Mouse (Mus musculus): ENCODE data around the gene Calb2.

Gene Calb2

DNA sequence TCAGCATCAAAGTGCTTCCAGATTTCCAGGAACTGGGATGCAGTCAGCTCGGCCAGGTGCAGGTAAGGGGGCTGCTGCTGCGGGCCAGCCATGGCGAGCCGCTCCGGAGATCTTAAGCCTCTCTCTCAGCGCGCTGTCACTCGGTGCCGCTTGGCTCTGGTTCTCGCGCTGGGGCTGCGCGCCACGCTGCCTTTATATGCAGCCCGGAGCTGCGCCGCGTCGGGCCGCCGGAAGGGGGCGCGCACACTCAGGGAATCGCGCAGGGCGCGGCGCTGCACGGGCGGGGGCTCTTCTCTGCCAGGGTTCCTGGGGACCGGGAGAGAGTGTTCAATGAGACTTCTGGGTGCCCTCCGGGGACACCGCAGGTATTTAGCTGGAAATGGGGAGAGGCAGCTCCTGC lies at the start of gene Calb2:
Gene Calb2, minus strand, starts transcription at position 165 of the 400 bp plus-strand sequence.
- DNase-seq (ENCODE audit: low spot score) = no peak

DNA sequence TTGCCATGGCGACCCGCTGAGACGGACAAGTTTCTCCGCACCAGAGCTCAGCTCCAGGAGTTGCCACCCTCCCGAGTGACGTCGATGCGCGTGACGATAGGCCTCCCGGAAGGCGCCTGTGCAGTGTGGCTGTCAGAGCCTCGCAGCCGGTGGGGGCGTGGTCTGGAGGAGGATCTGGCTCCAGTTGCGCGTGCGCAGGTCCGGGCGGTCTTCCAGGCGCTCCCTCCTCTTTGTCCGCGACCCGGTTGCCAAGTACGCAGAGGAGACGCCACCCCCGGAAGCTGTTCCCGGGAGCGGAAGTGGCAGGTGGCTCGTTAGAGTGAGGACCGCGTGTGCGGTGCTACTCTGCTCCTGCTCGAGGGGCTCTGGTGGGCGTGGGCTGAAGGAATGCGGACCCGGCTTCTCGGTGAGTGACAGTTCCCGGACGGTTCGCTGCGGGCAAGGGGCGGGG lies 49.7 kb upstream of the Calb2 start:
- DNase-seq (ENCODE audit: low spot score) = peak; percentile 99

DNA sequence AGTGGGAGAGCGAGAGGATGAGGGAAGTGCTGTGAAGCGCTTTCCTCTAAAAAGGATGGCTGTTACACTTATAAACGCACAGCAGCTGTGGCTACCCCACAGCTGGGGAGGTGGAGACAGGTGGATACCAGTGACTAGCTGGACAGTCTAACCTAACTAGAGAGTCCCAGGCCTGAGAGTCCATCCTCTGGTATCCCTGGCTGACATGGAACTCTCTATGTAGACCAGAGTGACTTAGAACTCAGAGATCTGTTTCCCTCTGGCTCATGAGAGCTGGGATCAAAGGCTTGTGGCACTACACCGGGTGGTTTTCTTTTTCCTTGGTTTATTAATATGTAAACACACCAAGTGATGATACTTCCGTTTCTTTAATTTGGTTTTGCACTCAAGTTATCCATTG lies 49.2 kb upstream of the Calb2 start:
- no peak for DNase-seq (ENCODE audit: low spot score)

DNA sequence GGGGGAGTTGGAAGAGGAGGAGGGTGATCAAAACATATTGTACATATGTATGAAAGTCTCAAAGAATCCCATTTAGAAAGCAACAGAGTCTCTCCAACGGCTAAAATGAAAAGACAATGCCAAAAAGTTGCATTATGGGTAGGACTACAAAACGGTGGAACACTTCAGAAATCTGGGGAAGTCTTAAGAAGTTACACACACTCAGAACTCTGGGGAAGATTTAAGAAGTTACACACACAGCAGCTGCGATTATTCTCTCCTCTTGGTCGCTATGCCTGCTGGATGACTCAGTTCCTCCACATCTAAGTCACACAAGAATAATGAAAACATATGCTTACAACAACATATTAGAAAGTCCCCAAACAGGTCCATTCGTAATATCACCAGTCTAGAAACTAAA lies 48.2 kb upstream of the Calb2 start:
- no peak for DNase-seq (ENCODE audit: low spot score)

DNA sequence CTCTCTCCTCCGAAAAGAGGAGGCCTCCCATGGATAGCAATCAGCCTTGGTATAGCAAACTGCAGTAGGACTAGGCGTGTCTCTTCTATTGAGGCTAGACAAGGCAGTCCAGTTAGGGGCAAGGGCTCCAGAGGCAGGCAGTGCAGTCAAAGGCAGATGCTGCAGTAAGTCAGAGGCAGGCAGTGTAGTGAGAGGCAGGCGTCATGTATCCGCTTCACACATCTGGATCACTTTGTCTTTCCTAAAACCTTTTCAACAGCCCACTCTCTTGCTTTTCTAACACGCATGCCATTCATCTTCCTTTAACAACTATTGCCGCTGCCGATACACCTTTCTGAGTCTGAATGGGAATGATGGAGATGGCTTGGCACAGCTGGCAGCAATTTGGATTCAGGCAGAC lies 47.4 kb upstream of the Calb2 start, which contains the start of gene Cmtr2:
Gene Cmtr2, plus strand, starts transcription at position 301 of the 400 bp plus-strand sequence.
- no peak for DNase-seq (ENCODE audit: low spot score)

DNA sequence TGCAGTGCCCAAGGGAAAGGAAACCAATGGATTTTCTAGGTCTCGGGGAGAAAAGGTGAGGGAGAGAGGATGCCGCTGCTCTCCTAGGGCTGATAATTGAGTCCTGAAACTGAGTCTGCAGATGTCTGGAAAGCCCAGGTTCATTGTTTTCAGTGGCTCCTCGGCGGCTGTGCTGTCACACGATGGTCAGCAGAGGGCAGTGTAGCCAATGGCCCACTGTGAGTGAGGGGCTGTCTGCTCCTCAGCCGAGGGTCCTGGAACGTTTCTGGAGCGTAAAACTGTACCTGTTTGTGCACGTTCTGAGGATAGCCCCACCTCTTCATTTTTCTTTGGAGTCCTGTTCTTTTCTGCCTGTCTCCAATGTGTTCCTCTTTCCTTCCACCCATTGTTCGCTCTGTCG lies 33.8 kb upstream of the Calb2 start:
- no peak for DNase-seq (ENCODE audit: low spot score)

DNA sequence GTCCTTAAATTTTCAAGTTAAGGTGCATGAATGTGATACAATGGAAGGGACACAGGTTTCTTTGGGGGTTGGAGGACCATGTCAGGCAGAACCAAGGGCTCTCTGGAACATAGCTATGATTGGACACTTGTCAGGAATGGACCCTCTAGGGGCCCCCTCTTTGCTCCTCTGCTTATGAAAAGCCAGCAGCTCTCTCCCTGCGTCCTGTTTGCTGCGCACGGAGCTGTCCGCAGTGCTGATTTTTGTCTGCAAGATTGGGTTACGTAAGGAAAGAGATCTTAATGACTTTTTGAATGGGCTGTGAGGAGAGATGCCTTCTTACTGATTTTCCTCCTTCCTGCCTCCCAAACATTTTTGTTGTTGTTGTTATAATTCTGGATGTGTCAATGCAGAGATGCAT lies 28.7 kb upstream of the Calb2 start:
- peak; percentile 42 for DNase-seq (ENCODE audit: low spot score)

DNA sequence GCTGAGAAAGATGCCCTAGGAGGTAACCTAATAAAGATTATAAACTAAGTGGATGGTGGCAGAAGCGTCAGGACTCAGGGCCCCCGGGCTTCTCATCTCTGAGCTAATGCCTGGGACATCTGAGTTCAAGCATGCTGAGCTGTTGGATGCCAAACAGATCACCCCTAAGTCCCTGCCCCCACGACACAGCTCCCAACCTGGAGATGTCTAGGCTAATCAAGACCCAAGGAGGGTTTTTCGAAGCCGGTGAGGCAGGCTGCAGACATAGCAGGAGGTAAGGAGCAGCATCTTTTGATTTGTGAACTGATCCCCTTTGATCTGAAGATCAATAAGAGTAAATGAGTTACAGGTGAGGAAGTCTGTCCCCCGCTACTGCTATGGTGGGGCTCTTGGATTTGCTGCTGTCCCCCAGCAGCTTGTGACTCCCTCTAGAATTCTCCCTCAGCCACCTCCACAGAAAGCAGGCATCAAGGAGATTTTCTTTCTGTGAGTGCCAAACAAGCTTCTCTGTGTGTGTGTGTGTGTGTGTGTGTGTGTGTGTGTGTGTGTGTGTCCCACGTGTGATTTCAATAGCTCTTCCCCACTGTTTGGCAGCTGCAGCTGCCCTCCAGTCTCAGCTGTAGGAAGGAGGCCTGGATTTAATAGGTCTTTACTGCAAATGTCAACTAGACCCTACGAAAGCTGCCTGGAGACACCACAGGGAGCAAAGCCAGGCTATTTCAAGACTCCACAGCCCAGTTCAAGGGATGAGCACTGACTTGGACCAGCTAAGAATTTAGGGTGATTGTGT lies 21.1 kb upstream of the Calb2 start:
- no peak for DNase-seq (ENCODE audit: low spot score)

DNA sequence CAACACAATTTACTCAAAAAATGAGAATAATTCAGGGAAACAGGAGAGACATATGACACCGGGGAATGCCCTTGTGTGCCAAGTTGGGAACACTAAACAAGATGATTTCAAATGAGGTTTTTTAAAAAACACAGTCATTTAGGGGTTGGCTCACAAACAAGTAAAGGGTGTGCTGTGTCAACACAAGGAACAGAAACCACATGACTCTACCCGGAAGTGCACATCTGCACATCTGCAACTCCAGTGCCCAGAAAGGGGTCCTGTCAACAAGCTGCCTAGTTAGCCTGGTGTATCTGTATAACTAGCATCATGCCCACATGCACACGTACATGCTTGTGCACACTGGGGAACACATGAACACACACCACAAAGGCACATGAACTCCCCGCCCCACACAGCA lies 17.5 kb upstream of the Calb2 start:
- no peak for DNase-seq (ENCODE audit: low spot score)

DNA sequence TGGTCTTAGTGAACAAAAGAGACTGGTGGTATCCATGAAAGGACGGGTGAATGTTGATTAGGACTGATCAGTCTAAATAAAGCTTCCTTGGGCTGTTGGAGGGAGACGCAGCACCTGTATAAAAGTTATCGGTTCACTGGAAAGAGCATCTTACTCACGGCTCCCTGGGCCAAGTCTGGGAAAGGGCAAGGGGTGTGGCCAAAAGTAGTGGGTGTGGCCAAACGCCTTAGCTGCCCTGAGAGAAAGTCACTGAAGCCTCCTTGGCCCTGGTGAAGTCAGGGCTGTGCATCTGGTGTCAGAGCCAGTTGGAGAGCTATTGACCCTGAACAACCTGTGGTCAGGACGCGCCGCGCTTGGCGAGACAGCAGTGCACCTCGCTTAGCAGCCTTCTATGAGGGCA lies 15.7 kb upstream of the Calb2 start:
- DNase-seq (ENCODE audit: low spot score) = no peak

DNA sequence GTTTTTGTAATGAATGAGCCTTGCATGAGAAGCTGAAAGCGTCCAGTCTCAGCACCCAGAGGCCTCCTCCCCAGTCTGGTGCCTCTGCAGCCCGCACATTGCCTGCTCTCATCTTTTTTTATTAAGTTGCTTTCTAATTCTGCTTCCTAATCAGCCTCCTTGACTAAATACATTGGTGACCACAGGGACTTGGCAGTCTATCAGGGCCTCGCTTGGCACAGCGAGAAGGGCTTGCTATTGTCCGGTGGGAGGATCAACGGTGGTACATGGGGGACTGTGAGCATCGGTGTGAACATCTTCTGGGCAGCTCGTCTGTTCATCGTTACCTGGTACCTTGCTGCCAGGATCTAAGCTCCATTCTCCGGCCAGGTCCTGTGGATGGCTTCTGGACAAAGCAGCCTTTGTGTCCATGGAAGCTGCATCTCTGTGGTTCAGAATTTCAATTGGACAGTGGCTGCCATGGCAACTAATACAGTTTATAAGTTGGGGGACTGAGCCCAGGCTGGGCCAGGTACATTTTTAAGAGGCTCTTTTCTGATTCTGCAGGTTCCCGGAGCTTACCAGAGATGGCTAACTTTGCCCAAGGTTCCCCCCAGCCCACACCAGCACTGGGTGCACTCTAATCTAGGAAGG lies 14.8 kb upstream of the Calb2 start:
- no peak for DNase-seq (ENCODE audit: low spot score)

DNA sequence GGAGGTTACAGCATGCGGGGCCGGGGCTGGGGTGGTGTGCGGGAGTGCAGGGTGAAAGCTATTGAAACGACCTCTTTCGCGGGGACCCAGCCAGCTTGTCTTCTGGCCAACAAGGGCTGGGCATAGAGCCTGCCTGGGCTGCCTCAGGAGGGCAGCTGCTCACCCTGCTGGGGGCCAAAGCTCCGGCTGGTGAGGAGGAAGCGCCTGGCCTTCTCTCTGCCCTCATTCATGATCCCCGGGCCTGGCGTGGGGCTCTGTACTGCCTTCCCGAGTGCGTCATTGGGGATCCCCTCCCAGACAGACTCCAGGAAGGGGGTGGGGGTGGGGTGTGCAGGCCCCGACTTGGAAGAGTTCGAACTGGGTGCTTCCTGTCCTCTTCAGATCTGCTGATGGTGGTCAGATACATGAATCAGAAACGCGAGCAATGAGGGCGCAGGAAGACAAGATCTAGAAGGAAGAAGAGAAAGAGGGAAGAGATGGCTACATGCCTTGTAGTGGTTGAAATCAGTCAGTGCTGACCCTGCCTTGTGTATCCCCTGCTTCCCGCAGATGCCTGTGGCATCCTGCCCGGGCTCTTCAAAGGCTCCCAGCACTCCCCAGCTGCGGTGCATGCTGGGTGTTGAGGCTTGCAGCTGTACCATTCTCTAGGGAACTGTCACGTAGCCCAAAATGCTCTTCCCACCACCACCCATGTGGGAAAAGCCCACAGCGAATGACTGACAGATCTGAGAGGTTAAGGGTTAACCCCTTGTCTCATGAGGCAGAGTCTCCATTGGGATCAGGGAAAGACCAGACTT lies 9.5 kb upstream of the Calb2 start:
- no peak for DNase-seq (ENCODE audit: low spot score)

DNA sequence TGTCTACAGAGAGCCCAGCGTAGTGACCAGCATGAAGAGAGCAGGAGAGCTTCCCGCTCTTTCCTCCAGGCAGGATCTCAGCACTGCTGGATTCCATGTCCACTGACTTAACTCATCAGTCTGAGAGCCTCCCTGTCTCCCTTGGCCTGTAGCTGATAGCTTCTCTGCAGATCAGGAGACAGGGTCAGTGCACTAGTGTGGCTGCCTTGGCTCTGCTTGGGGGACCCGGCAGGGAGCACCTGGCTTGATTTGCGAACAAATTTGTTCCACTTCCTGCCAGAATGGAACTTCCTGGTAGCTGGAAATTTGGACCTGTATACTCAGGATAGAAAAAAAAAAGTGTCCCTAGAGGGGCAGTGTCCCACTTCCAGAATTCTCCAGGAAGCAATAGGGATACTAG lies 6.8 kb upstream of the Calb2 start:
- DNase-seq (ENCODE audit: low spot score) = no peak

DNA sequence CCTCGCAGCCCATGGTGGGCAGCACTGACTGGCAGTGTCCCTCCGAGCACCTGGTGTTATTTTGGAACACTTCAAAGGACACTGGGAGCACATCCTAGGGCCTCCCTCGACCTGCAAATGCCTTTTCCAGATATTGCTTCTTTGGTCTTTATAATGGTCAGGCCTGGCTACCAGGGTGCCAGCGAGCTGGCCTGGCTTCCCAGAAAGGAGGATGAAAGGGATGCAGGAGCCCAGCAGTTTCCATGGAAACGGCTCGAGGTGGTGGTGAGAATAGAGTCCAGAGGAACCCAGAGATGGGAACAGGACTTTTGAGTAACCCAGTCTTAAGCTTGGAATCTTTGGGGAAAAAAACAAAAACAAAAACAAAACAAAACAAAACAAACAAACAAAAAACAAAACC lies 4.2 kb upstream of the Calb2 start:
- DNase-seq (ENCODE audit: low spot score) = no peak

DNA sequence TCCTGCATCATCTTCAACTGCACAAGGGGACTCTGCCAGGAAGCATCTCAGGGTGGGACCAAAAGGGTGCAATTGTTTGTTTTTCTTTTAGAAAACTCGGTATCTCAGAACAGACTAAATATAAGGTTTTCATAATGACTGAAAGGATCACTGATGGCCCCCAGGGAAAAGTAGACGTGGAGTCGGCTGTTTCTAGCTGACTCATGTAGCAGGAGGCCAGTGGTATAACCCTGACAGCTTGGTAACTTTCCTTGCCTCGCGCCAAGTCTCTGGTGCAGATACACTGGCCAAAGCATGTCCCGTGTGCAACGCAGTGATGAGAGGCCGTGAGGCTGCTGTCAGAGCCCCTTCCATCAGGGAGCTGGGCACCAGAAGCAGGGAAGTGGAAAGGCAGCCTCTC lies 1.7 kb downstream of the Calb2 start:
- no peak for DNase-seq (ENCODE audit: low spot score)

DNA sequence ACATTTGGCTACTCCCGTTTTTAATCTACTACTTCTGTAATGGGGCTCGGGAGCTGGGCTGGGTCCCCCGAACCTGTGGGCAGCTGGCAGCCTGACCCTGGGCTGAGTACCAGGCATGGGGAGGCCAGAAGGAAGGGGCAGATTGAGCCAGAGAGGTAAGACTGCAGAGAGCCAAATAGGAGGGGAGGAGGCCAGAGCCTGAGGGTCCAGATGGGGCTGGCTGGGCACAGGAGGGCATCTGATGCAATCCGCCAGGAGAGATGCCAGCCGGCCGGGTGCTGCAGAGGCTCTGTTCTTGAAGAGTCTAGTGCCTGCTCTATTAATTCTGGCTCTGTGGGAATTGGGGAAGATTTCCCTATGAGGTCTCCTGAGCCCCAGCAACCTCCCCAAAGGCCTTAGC lies 6.0 kb downstream of the Calb2 start:
- no peak for DNase-seq (ENCODE audit: low spot score)

DNA sequence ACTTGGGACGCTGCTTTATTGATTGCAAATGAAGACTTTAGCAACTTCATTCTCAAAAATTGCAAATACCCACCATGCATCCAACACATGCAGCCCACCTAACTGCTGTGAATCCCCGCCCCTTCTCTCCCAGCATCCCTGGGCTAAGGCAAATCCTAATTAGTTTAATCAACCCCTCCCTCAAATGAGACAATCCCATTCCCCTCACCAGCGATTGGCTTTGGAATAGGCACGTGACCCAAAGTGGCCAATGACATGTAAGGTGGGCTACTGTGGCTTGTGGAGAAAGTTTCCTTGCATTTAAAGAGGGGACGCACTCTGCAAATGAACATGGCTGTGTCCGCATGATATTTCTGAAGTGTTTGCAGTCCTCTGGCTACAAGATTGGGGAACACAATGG lies 15.1 kb downstream of the Calb2 start:
- DNase-seq (ENCODE audit: low spot score) = no peak

DNA sequence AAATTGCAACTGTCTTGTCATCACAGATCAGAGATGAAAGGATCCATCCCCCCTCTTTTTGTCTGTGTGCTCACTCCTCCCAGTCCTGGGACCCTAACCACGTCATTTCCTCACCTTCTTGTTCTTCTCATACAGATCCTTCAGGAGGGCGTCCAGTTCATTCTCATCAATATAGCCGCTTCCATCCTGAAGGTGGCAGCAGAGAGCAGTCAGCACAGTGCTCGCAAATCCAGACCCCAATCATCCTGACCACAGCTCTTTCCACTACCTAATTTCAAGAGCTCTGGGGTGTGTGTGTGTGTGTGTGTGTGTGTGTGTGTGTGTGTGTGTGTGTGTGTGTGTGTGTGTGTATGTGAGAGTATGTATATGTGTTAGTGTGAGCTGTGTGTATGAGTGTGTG lies 22.5 kb downstream of the Calb2 start:
- peak; percentile 54 for DNase-seq (ENCODE audit: low spot score)

DNA sequence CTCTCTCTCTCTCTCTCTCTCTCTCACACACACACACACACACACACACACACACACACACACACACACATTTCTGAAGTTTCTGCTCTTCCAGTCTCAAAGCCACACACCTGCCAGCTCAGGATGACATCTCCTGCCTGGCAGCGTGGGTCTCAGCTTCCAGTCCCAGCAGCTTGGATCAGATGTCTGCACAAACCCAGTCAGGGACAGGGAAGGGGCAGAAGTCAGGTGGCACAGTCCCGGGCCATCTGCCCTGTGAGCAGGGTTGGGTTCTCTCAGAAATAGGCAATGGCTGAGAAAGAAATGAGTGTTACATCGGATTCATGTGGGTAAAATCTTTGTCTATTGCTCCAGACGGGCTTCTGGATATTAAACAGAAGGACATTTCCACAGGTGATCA lies 27.2 kb downstream of the Calb2 start:
- no peak for DNase-seq (ENCODE audit: low spot score)

DNA sequence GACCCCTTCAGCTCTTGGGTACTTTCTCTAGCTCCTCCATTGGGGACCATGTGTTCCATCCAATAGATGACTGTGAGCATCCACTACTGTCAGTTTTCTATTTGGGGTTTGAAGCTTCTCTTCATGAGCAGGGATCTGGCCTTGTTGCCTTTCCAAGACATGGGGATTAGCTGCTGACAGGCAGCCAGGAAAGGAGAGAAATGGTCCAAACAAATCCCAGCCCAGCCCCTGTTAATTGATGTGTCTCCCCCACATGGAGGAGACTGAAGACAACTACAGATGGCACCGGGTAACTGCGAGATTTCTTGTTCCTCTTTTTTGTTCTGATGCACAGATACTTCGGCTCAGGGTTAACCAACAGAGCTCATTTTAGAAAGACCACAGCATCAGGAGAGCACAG lies 27.9 kb downstream of the Calb2 start:
- DNase-seq (ENCODE audit: low spot score) = no peak

DNA sequence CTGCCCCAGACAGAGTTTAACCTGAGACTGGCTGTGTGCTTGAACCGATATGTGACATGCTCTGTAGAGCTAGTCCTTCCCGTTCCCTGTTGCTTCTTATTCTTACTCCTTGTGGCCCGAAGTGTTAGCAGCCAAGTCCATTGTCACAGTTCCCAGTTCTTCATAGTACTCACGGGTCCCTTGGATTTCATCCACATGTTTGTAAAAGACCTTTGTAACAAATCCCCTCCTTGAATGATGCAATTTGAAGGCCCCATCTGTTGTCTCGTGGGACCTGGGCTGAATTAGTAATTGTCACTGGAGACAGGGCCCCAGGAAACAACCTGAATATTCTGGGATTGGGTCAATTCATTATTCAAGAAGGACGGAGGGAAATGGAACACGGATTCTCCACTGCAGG lies 32.5 kb downstream of the Calb2 start:
- peak; percentile 3 for DNase-seq (ENCODE audit: low spot score)

DNA sequence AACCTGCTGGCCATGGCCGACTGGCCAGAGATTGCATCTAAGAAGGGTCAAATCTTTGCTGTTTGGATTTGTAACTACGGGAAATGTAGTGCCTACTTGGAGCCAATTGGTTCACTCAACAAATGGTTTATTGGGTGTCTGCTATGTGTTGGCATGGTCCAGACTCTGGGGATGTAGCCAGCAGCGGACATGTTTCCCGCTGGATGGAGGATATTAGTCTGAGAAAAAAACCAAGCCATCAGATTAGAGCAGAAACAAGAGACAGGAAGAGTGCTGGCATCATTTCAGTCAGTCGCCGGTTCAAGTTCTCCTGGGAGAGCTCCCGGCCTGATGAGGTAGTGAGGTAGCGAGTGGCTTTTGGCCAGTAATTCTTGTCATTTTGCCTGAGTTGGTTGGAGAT lies 33.8 kb downstream of the Calb2 start:
- DNase-seq (ENCODE audit: low spot score) = no peak

DNA sequence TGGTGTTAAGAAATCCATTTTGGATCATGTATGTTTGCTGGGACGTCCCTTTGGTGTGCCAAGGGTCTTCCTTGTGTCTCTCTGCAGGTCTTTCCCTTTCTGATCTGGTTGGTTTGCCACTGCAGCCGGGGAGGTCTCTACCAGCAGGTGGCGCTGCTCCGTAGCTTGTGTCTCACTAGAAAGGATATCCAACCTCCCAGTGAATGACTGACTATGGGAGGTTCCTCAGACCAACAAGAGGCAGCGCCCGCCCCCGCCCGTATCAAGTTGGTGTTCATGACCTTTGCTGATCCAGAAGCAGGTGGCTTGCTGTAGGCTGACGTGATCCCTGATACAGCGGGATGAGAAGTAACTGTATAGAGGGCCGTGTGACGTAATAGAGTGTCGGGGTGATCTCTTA lies 37.5 kb downstream of the Calb2 start:
- peak; percentile 68 for DNase-seq (ENCODE audit: low spot score)
